Mouse (Mus musculus): ENCODE data around the gene Kcnn1.

- TF ChIP-seq POLR2A (IDR thresholded peaks at IDR 0.05; ENCODE audit: control insufficient read depth, extremely low read depth, insufficient read depth, low read length, poor library complexity), result no peak
- no peak for TF ChIP-seq CTCF (IDR thresholded peaks at IDR 0.05; ENCODE audit: borderline replicate concordance, control insufficient read depth, extremely low read depth, insufficient read depth, low read length, poor library complexity)
These were observed 53.9 kb downstream of the Kcnn1 start for GRCm38 (mm10) chr8:70808955-70809701.

All from thymus, adult 2 months (tissue).